Mouse (Mus musculus): ENCODE results near the gene Dbndd2. TPM values are rescaled to one million over a fixed set of nuclear protein-coding genes. Genes with fewer than 3 reads are reported as not detected.

Gene Dbndd2
- polyA plus RNA-seq, 1 experiment from 2014 or later: 3.8 TPM

DNA sequence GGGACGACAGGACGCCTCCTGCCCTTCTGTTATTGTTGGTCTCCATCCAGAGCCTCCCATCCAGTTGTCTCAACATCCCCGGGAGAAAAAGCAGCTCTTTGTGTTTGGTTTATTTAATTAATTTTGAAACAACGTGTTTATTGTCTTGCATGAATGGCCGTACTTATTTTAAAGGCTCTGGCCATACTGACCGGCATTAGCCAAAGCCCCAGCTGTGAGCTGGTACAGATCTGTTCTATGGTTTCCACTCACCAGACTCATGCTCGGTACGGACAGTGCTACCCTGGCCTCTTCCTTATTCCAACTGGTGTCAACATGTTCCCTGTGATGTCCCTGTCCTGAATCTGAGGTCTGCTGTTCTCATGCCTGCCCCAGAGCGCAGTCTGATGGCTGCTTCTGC is 30.0 kb downstream of the Dbndd2 start:
- Histone ChIP-seq H3K9ac (ENCODE audit: low read depth, low read length) (no peak overlapping the region), H3K27ac (ENCODE audit: low read depth, low read length) (no peak overlapping the region), H3K27me3 (ENCODE audit: control insufficient read depth, insufficient read depth, low read length) (no peaks in the 10 kb centered on the region), H3K4me3 (ENCODE audit: low read depth, low read length) (no peak overlapping the region), H3K36me3 (ENCODE audit: control insufficient read depth, insufficient read depth, low read length) (no peaks in the 10 kb centered on the region), H3K9me3 (ENCODE audit: control insufficient read depth, low read length) (no peaks in the 10 kb centered on the region), H3K4me1 (replicated peaks; ENCODE audit: control insufficient read depth, insufficient read depth, low read length) (no peaks in the 10 kb centered on the region), H3K4me2 (replicated peaks; ENCODE audit: low read depth, low read length) (no peak overlapping the region)
- ATAC-seq (ENCODE audit: low FRiP score) (no peak), DNase-seq (ENCODE audit: low spot score) (no peak)
- WGBS: 78% methylated on average over 9 of the region's 9 CpGs

DNA sequence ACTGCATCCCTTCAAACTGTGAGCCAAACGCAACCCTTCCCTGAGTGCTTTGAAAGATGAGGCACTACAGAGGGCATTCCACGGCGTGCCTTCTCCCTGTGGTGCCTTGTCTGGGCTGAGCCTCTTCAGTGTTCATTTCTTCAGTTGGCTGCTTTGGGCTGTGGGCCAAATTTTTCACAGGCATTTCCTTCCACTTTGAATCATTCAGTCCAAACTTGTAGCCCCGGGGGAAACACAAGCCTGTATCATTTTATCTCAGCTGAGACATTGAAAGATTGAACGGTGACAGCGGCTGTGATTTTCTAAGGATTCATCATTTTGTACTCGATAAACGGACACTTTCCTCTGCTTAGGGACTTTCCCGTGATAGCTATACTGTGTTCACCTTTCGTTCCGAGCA is 30.7 kb downstream of the Dbndd2 start:
- WGBS: 92% methylated on average over 11 of the region's 11 CpGs
- no peaks in the 10 kb centered on the region for H3K4me1 ChIP-seq (replicated peaks; ENCODE audit: control insufficient read depth, insufficient read depth, low read length)

DNA sequence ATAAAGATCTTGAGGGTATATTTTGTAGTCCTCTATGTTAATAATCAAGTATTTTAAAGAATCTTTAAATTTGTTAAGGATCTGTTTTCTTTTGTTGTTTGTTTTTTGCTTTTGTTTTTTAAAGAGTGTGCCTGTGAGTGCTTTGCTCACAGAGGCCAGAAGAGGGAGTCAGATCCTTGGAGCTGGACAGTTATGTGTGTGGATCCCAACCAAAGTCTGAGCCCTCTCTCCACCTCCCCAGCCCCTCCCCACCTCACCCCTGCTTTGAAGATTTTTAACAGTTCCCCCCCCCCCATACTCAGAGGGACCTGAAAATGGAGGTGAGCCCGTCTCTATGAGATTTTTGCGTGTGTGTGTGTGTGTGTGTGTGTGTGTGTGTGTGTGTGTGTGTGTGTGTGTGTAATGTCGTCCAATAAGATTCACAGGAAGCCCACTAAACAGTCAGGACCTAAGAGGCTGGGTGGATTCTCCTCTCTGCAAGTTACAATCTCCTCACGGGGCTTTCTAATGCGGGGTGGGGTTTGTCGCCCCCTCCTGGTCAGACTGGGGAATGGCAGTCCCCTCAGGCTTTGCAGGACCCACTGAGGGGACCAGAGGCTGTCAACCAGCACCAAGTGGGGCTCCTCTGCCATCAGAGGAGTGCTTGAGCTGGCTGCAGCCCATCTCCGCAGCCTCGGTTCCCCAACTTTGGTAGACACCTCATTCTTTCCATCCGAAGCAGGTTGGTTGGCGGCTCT is 31.7 kb downstream of the Dbndd2 start:
- ATAC-seq (ENCODE audit: low FRiP score) (no peak), DNase-seq (ENCODE audit: low spot score) (peak; percentile 72)
- no peaks in the 10 kb centered on the region for H3K36me3 ChIP-seq (ENCODE audit: control insufficient read depth, insufficient read depth, low read length)
- H3K27me3 ChIP-seq (ENCODE audit: control insufficient read depth, insufficient read depth, low read length): no peaks in the 10 kb centered on the region
- no peak overlapping the region for H3K4me2 ChIP-seq (replicated peaks; ENCODE audit: low read depth, low read length)
- no peaks in the 10 kb centered on the region for H3K9me3 ChIP-seq (ENCODE audit: control insufficient read depth, low read length)
- H3K4me3 ChIP-seq (ENCODE audit: low read depth, low read length): no peak overlapping the region
- H3K27ac ChIP-seq (ENCODE audit: low read depth, low read length): no peak overlapping the region
- no peaks in the 10 kb centered on the region for H3K4me1 ChIP-seq (replicated peaks; ENCODE audit: control insufficient read depth, insufficient read depth, low read length)
- WGBS: 35% methylated on average over 9 of the region's 10 CpGs
- no peak overlapping the region for H3K9ac ChIP-seq (ENCODE audit: low read depth, low read length)

More for the DNA sequence above, 30.7 kb downstream of the Dbndd2 start:
- ATAC-seq (ENCODE audit: low FRiP score) (no peak), DNase-seq (ENCODE audit: low spot score) (no peak)
- no peak overlapping the region for H3K4me3 ChIP-seq (ENCODE audit: low read depth, low read length)
- no peaks in the 10 kb centered on the region for H3K27me3 ChIP-seq (ENCODE audit: control insufficient read depth, insufficient read depth, low read length)
- H3K9me3 ChIP-seq (ENCODE audit: control insufficient read depth, low read length): no peaks in the 10 kb centered on the region
- H3K36me3 ChIP-seq (ENCODE audit: control insufficient read depth, insufficient read depth, low read length): no peaks in the 10 kb centered on the region
- no peak overlapping the region for H3K27ac ChIP-seq (ENCODE audit: low read depth, low read length)
- no peak overlapping the region for H3K4me2 ChIP-seq (replicated peaks; ENCODE audit: low read depth, low read length)
- H3K9ac ChIP-seq (ENCODE audit: low read depth, low read length): no peak overlapping the region

DNA sequence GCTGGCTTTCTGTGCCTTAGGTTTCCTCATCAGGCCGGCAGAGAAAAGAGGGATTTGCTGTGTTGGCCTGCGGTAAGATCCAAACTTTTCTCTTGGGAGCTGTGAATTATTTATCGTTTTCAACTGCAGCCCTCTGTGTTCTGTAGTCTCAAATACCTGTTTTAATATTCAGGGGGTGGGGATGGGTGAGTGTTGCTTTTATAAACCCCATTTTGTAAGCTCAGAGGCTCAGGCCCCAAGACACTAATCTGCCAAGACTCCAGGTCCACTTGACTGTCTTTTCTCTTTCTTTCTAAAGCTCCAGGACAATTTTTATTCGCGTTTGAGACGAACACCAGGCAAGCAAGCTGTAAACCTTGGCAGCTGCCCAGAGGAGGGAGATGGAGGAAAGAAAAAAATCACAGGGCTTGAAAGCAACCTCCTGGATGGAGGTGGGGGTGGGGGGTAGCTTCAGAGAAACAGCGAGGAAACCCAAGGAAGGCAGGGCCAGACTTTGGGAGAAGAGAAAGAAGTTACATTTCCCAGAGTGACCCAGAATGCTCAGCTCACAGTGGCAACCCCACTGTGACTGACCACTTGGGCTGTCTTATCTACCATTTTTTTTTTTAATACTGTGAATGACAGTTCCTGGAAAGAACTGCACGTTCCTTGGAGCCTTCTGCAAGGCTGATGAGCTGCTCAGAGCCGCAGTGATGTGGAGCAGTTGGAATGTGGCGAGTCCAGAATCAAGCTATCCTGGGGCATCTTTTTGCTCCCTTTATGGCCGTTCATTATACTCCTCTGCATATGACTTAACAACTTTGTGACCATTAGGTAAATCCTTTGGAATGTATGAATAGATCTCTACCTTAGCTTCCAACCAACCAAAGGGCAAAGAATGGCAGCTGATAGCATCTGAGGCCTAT is 32.6 kb downstream of the Dbndd2 start:
- Histone ChIP-seq H3K9ac (ENCODE audit: low read depth, low read length) (no peak overlapping the region), H3K9me3 (ENCODE audit: control insufficient read depth, low read length) (no peaks in the 10 kb centered on the region), H3K27me3 (ENCODE audit: control insufficient read depth, insufficient read depth, low read length) (no peaks in the 10 kb centered on the region), H3K4me1 (replicated peaks; ENCODE audit: control insufficient read depth, insufficient read depth, low read length) (no peaks in the 10 kb centered on the region), H3K4me2 (replicated peaks; ENCODE audit: low read depth, low read length) (no peak overlapping the region), H3K4me3 (ENCODE audit: low read depth, low read length) (no peak overlapping the region), H3K27ac (ENCODE audit: low read depth, low read length) (no peak overlapping the region), H3K36me3 (ENCODE audit: control insufficient read depth, insufficient read depth, low read length) (no peaks in the 10 kb centered on the region)
- WGBS: 76% methylated on average over 11 of the region's 11 CpGs
- DNase-seq (ENCODE audit: low spot score) (no peak), ATAC-seq (ENCODE audit: low FRiP score) (no peak)

DNA sequence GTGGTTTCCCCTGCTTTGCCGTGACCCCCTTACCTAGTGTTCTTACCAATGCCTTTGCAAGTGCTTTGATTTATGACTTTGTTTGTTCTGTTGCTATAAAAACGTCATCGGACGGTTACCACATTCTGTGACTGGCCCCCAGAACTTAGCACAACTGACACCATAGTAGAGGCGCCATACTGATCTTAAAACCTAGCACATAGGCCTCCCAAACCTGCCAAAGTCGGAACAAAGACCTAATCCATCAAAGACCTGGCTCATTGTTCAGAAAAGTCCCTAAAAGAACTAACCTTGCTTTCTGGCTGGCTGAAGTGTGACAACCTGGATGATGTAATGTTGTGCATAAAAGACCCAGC is 33.2 kb downstream of the Dbndd2 start:
- Histone ChIP-seq H3K36me3 (ENCODE audit: control insufficient read depth, insufficient read depth, low read length) (no peaks in the 10 kb centered on the region), H3K4me3 (ENCODE audit: low read depth, low read length) (no peak overlapping the region), H3K27ac (ENCODE audit: low read depth, low read length) (no peak overlapping the region), H3K9ac (ENCODE audit: low read depth, low read length) (no peak overlapping the region), H3K9me3 (ENCODE audit: control insufficient read depth, low read length) (no peaks in the 10 kb centered on the region), H3K27me3 (ENCODE audit: control insufficient read depth, insufficient read depth, low read length) (no peaks in the 10 kb centered on the region), H3K4me1 (replicated peaks; ENCODE audit: control insufficient read depth, insufficient read depth, low read length) (no peaks in the 10 kb centered on the region), H3K4me2 (replicated peaks; ENCODE audit: low read depth, low read length) (no peak overlapping the region)
- no peak for DNase-seq (ENCODE audit: low spot score)
- 83% methylated on average over 6 of the region's 6 CpGs for WGBS
- no peak for ATAC-seq (ENCODE audit: low FRiP score)

DNA sequence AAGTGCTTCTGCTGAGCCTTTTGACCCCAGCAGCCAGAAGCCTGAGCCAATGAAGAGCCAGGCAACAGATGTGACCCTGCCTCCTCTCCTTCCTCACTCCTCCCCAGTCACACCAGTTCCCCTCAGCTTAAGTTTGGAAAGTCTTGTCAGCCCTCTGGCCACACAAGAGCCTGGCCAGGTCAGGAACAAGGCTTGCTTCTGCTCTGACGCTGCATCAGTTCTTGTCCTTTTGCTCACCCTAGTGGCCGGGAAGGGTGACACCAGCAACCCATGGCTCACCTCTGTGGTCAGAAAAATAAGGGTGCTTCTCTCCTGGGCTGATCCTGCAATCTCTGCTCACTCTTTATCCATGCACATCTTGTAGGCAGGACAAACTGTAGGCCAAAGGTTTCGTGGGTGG is 34.9 kb downstream of the Dbndd2 start:
- no peak overlapping the region for H3K4me3 ChIP-seq (ENCODE audit: low read depth, low read length)
- no peaks in the 10 kb centered on the region for H3K36me3 ChIP-seq (ENCODE audit: control insufficient read depth, insufficient read depth, low read length)
- no peak overlapping the region for H3K9ac ChIP-seq (ENCODE audit: low read depth, low read length)
- 12% methylated on average over 3 of the region's 3 CpGs for WGBS
- no peak overlapping the region for H3K4me2 ChIP-seq (replicated peaks; ENCODE audit: low read depth, low read length)
- H3K27me3 ChIP-seq (ENCODE audit: control insufficient read depth, insufficient read depth, low read length): no peaks in the 10 kb centered on the region
- H3K9me3 ChIP-seq (ENCODE audit: control insufficient read depth, low read length): no peaks in the 10 kb centered on the region
- no peak overlapping the region for H3K27ac ChIP-seq (ENCODE audit: low read depth, low read length)
- peak; percentile 43 for DNase-seq (ENCODE audit: low spot score)
- no peak for ATAC-seq (ENCODE audit: low FRiP score)
- no peaks in the 10 kb centered on the region for H3K4me1 ChIP-seq (replicated peaks; ENCODE audit: control insufficient read depth, insufficient read depth, low read length)

DNA sequence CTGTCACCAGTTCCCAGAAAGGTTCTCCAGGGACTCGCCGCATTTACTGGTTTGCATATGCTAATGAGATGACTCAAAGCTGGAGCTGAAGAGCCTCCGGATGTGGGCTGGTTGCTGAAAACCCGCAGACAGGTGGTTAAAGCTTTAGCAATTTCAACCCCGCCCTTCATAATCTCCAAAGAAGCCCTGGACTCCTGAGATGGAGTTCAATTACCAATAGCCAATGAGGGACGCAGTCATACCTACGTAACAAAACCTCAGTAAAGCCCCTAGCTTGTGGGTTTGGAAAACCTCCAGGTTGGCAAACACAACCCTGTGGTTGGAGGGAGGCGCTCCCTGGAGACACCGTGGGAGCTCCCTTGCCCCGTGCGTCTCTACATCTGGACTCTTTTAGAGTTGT is 35.9 kb downstream of the Dbndd2 start:
- WGBS: 15% methylated on average over 11 of the region's 11 CpGs
- Histone ChIP-seq H3K27ac (ENCODE audit: low read depth, low read length) (no peak overlapping the region), H3K9ac (ENCODE audit: low read depth, low read length) (no peak overlapping the region), H3K4me3 (ENCODE audit: low read depth, low read length) (no peak overlapping the region), H3K27me3 (ENCODE audit: control insufficient read depth, insufficient read depth, low read length) (no peaks in the 10 kb centered on the region), H3K4me1 (replicated peaks; ENCODE audit: control insufficient read depth, insufficient read depth, low read length) (no peaks in the 10 kb centered on the region), H3K36me3 (ENCODE audit: control insufficient read depth, insufficient read depth, low read length) (no peaks in the 10 kb centered on the region), H3K4me2 (replicated peaks; ENCODE audit: low read depth, low read length) (no peak overlapping the region), H3K9me3 (ENCODE audit: control insufficient read depth, low read length) (no peaks in the 10 kb centered on the region)
- DNase-seq (ENCODE audit: low spot score): no peak
- ATAC-seq (ENCODE audit: low FRiP score): no peak

DNA sequence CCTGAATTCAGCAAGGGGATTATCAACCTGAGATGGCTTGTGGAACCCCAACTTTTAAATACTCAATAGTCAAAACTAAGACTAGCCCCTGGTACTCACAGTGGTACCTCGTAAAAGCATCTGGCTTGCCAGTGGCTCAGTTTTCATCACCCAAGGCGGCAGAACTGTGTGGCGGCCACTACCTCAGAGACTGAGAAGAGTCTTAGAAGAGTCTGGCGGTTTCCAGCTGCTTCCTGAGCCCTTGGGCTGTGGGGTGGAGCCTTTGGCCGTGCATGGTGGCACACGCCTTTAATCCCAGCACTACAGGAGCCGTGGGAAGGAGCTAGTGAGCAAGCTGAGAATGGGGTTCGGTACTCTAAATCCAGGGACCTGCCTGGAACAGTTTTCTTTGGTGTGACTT is 36.4 kb downstream of the Dbndd2 start:
- Histone ChIP-seq H3K9me3 (ENCODE audit: control insufficient read depth, low read length) (no peaks in the 10 kb centered on the region), H3K4me1 (replicated peaks; ENCODE audit: control insufficient read depth, insufficient read depth, low read length) (no peaks in the 10 kb centered on the region), H3K36me3 (ENCODE audit: control insufficient read depth, insufficient read depth, low read length) (no peaks in the 10 kb centered on the region), H3K4me3 (ENCODE audit: low read depth, low read length) (no peak overlapping the region), H3K27ac (ENCODE audit: low read depth, low read length) (no peak overlapping the region), H3K27me3 (ENCODE audit: control insufficient read depth, insufficient read depth, low read length) (no peaks in the 10 kb centered on the region), H3K4me2 (replicated peaks; ENCODE audit: low read depth, low read length) (no peak overlapping the region), H3K9ac (ENCODE audit: low read depth, low read length) (no peak overlapping the region)
- no peak for ATAC-seq (ENCODE audit: low FRiP score)
- 34% methylated on average over 8 of the region's 8 CpGs for WGBS
- no peak for DNase-seq (ENCODE audit: low spot score)

Data from hindbrain, embryonic 11.5 days (tissue).